Mouse (Mus musculus): ENCODE results near the gene Brinp2. TPM values are rescaled to one million over a fixed set of nuclear protein-coding genes. Genes with fewer than 3 reads are reported as not detected.

Gene Brinp2
- total RNA-seq (2015; ENCODE audit: low replicate concordance), result 2.1 and 6.3 TPM in 2 replicates
- 4.0 and 5.9 TPM in 2 replicates for total RNA-seq (2017; ENCODE audit: low replicate concordance)

- no peak; the same call in 1 of the 2 replicates for ATAC-seq (replicated peaks; ENCODE audit: low FRiP score, poor library complexity, severe bottlenecking)
These were observed at the start of gene Brinp2 for GRCm38 (mm10) chr1:158356051-158356461. Brinp2 (minus strand) TSS chr1:158356326.

GRCm38 (mm10) chr1:158400898-158401297 is 44.8 kb upstream of the Brinp2 start:
- no peak for ATAC-seq (replicated peaks; ENCODE audit: low FRiP score, poor library complexity, severe bottlenecking)

- ATAC-seq (replicated peaks; ENCODE audit: low FRiP score, poor library complexity, severe bottlenecking), result no peak
These were observed 40.9 kb upstream of the Brinp2 start for GRCm38 (mm10) chr1:158397058-158397457.

- ATAC-seq (replicated peaks; ENCODE audit: low FRiP score, poor library complexity, severe bottlenecking), result no peak
These were observed 34.6 kb upstream of the Brinp2 start for GRCm38 (mm10) chr1:158390693-158391092.

GRCm38 (mm10) chr1:158388995-158389394 is 32.9 kb upstream of the Brinp2 start:
- ATAC-seq (replicated peaks; ENCODE audit: low FRiP score, poor library complexity, severe bottlenecking), result no peak

GRCm38 (mm10) chr1:158386781-158387180 is 30.7 kb upstream of the Brinp2 start:
- ATAC-seq (replicated peaks; ENCODE audit: low FRiP score, poor library complexity, severe bottlenecking), result no peak

GRCm38 (mm10) chr1:158385311-158385710 is 29.2 kb upstream of the Brinp2 start:
- ATAC-seq (replicated peaks; ENCODE audit: low FRiP score, poor library complexity, severe bottlenecking), result no peak

- no peak for ATAC-seq (replicated peaks; ENCODE audit: low FRiP score, poor library complexity, severe bottlenecking)
These were observed 27.1 kb upstream of the Brinp2 start for GRCm38 (mm10) chr1:158383210-158383609.

- ATAC-seq (replicated peaks; ENCODE audit: low FRiP score, poor library complexity, severe bottlenecking), result no peak
These were observed 26.2 kb upstream of the Brinp2 start for GRCm38 (mm10) chr1:158382277-158382676.

GRCm38 (mm10) chr1:158364461-158364860 is 8.3 kb upstream of the Brinp2 start:
- no peak for ATAC-seq (replicated peaks; ENCODE audit: low FRiP score, poor library complexity, severe bottlenecking)

GRCm38 (mm10) chr1:158362292-158363101 is 6.4 kb upstream of the Brinp2 start:
- ATAC-seq (replicated peaks; ENCODE audit: low FRiP score, poor library complexity, severe bottlenecking), result no peak

GRCm38 (mm10) chr1:158361964-158362291 is 5.8 kb upstream of the Brinp2 start, which contains the start of gene Astn1:
Astn1 (plus strand) TSS chr1:158362273.
- no peak for ATAC-seq (replicated peaks; ENCODE audit: low FRiP score, poor library complexity, severe bottlenecking)

GRCm38 (mm10) chr1:158355177-158356050 is 712 bp downstream of the Brinp2 start:
- ATAC-seq (replicated peaks; ENCODE audit: low FRiP score, poor library complexity, severe bottlenecking), result no peak

GRCm38 (mm10) chr1:158353656-158354371 is 2.3 kb downstream of the Brinp2 start:
- no peak for ATAC-seq (replicated peaks; ENCODE audit: low FRiP score, poor library complexity, severe bottlenecking)

GRCm38 (mm10) chr1:158343243-158343714 is 12.8 kb downstream of the Brinp2 start:
- ATAC-seq (replicated peaks; ENCODE audit: low FRiP score, poor library complexity, severe bottlenecking), result no peak

GRCm38 (mm10) chr1:158328839-158329238 is 27.3 kb downstream of the Brinp2 start:
- no peak for ATAC-seq (replicated peaks; ENCODE audit: low FRiP score, poor library complexity, severe bottlenecking)

- no peak for ATAC-seq (replicated peaks; ENCODE audit: low FRiP score, poor library complexity, severe bottlenecking)
These were observed 28.0 kb downstream of the Brinp2 start for GRCm38 (mm10) chr1:158328126-158328525.

- ATAC-seq (replicated peaks; ENCODE audit: low FRiP score, poor library complexity, severe bottlenecking), result no peak
These were observed 32.8 kb downstream of the Brinp2 start for GRCm38 (mm10) chr1:158323325-158323724.

GRCm38 (mm10) chr1:158310426-158311156 is 45.5 kb downstream of the Brinp2 start:
- no peak for ATAC-seq (replicated peaks; ENCODE audit: low FRiP score, poor library complexity, severe bottlenecking)
